Mouse (Mus musculus): ENCODE measurements around the gene Prpf40a.

DNA sequence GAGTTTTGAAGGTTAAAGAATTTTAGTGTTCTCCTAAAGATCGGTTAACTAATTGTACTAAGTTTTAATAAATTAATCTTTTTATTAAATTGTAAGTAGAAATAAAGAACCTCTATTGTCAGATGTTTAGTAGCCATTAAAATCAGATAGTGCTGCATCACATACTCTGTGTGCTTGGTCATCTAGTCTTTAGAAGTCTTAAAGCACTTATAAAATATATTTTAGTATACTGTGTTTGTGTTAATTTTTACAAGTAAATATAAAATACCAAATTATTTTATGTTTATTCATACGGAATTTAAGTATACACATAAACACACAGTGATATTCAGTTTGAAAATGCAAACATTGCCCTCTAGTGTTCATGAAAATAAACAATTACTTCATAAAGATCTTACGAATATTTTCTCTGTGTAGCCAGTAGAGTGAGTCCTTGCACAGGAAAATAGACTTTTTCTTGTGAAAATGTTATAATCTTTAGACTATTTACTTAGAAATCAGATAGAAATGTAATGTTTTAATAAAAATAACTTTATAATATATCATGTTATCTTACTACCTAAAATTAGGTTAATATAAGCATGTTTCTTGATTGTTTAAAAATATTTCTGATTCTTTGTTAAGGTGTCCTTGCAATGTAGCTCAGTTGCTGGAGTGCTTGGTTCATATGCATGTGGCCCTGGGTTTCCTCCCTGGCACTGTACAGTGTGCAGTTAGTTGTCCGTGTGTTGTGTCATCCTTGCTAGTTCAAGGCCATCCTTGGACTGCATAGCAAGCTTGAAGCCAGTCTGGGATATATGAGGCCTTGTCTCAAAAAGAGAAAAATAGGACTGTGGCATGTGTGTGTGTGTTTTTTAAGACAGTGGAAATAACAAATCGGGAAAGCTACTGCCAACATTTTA lies 13.5 kb upstream of the Prpf40a start:
- TF ChIP-seq CTCF (IDR thresholded peaks at IDR 0.05; ENCODE audit: borderline replicate concordance, extremely low read depth, insufficient read depth, insufficient read length) (peak; percentile 28; the same call in 1 of the 2 replicates), POLR2A (IDR thresholded peaks at IDR 0.05; ENCODE audit: borderline replicate concordance, extremely low read depth, insufficient read depth, insufficient read length, poor library complexity, severe bottlenecking) (no peak)

All from brain, embryonic 14.5 days (tissue).